Mouse (Mus musculus): ENCODE data around the gene Gtdc1. TPM values are rescaled to one million over a fixed set of nuclear protein-coding genes. Genes with fewer than 3 reads are reported as not detected.
A peak's percentile ranks its signal among the peaks of the same experiment; 100 is the strongest.

Gene Gtdc1
- polyA plus RNA-seq, 1 experiment from 2014 or later, result 14.0 TPM

DNA sequence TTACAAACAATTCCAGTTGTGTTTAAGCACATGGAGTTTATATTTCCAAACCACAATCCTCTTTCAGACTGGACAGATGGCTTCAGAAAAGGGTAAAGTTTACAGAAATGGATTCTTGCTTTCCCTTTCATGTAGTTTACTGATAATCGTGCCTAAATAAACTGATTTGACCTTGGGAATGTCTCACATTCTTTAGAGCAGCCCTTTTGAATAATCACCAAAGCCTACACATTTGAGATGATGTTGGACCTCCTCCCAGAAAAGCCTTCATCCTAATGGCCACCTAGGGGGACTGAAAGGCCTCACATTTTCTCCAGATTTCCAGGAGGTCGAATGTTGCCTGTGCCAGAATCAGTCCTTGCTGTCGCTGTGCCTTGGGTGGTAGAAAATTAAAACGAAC is 227.2 kb downstream of the Gtdc1 start:
- WGBS, result 73% methylated on average over 4 of the region's 4 CpGs
- Histone ChIP-seq H3K9me3 (ENCODE audit: low read length) (no peaks in the 10 kb centered on the region), H3K27me3 (ENCODE audit: insufficient read depth, low read length) (no peaks in the 10 kb centered on the region), H3K4me3 (ENCODE audit: low read length) (no peak overlapping the region), H3K36me3 (ENCODE audit: insufficient read depth, low read length) (no peaks in the 10 kb centered on the region), H3K4me2 (replicated peaks; ENCODE audit: low read depth, low read length) (no peak overlapping the region), H3K27ac (ENCODE audit: low read length) (no peak overlapping the region), H3K4me1 (ENCODE audit: insufficient read depth, low read length) (no peaks in the 10 kb centered on the region), H3K9ac (replicated peaks; ENCODE audit: low read length) (no peak overlapping the region)
- no peak for ATAC-seq (ENCODE audit: low FRiP score, low TSS enrichment)

DNA sequence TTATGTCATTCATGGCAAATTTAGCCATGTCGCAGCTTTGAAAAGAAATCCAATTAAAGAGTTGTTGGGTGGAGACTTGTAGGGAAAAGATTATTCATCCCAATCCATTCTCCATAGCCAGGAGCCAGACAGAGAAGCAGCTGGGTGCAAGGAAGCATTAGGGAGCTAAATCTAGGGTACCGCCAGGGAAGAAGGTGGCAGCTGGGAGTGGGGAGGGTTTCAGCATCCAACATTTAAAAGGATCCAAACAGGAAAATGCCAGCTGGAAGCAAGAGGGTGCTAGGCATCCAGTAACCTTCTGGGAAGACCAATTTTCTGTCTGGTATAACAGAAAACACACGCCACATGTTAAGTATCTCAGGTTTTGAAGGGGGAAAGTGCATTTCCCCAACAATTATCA is 231.0 kb downstream of the Gtdc1 start:
- no peaks in the 10 kb centered on the region for H3K4me1 ChIP-seq (ENCODE audit: insufficient read depth, low read length)
- no peaks in the 10 kb centered on the region for H3K9me3 ChIP-seq (ENCODE audit: low read length)
- no peak overlapping the region for H3K4me2 ChIP-seq (replicated peaks; ENCODE audit: low read depth, low read length)
- WGBS, result 88% methylated on average over 3 of the region's 3 CpGs
- H3K36me3 ChIP-seq (ENCODE audit: insufficient read depth, low read length), result no peaks in the 10 kb centered on the region
- H3K9ac ChIP-seq (replicated peaks; ENCODE audit: low read length), result no peak overlapping the region
- H3K27me3 ChIP-seq (ENCODE audit: insufficient read depth, low read length), result no peaks in the 10 kb centered on the region
- H3K4me3 ChIP-seq (ENCODE audit: low read length), result no peak overlapping the region
- no peak overlapping the region for H3K27ac ChIP-seq (ENCODE audit: low read length)
- no peak for ATAC-seq (ENCODE audit: low FRiP score, low TSS enrichment)

DNA sequence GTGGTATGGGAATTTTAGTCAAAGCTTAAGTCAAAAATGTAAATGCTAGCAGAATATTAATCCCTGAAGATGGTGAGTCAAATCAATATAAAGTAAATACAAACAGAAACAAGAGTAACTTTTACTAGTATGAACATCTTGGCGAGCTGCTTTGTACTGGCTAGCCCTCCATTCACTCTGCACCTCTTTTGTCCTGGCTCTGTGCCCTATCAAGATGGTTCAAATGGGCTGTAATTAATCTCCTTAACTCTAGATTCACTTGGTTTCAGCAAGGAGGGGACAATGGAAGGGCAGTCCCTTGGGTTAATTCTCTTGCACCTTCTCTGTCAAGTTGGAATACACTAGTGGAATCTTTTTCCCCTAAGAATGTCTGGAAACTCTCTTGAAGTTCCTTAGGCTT is 233.6 kb downstream of the Gtdc1 start:
- no peaks in the 10 kb centered on the region for H3K27me3 ChIP-seq (ENCODE audit: insufficient read depth, low read length)
- no peaks in the 10 kb centered on the region for H3K9me3 ChIP-seq (ENCODE audit: low read length)
- no peaks in the 10 kb centered on the region for H3K4me1 ChIP-seq (ENCODE audit: insufficient read depth, low read length)
- no peak overlapping the region for H3K9ac ChIP-seq (replicated peaks; ENCODE audit: low read length)
- H3K4me2 ChIP-seq (replicated peaks; ENCODE audit: low read depth, low read length), result no peak overlapping the region
- no peak overlapping the region for H3K27ac ChIP-seq (ENCODE audit: low read length)
- 84% methylated on average over 1 of the region's 1 CpGs for WGBS
- H3K36me3 ChIP-seq (ENCODE audit: insufficient read depth, low read length), result no peaks in the 10 kb centered on the region
- no peak overlapping the region for H3K4me3 ChIP-seq (ENCODE audit: low read length)
- ATAC-seq (ENCODE audit: low FRiP score, low TSS enrichment), result no peak

DNA sequence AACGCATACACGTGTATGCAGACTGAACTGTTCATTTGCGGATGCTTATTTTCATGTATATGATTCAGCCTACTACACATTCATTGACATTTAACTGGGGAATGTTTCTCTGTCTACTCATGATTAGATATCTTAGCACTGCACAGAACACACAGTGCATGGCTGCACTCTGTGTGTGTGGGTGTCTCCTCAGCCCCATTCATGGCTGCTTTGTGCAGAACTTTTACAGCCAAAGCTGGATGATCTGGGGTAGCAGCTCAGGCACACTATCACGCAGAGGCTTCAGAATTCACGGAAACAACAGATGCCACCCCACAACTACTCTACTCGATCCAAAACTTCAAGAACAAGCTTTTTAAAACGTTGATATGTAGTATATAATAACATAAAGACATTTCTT is 263.4 kb downstream of the Gtdc1 start:
- 93% methylated on average over 7 of the region's 7 CpGs for WGBS

DNA sequence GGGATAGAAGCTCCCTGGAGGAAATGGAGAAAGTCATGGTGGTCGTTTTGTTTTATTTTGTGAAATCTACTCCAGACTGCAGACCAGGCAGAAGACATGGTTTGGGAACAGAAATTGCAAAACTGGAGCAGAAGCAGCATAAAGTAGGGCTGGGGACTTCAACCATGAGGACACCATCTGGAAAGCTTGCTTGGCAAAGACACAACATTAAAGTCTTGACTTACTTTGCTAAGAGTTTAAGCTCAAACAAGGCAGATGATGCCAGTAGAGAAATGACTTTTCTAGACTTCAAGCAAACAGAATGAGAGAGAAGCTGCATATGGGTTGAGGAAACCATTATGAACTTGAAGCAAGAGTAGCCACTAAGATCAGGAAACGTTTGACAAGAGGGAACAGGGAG is 267.6 kb downstream of the Gtdc1 start:
- no peak for ATAC-seq (ENCODE audit: low FRiP score, low TSS enrichment)
- Histone ChIP-seq H3K9ac (replicated peaks; ENCODE audit: low read length) (no peak overlapping the region), H3K9me3 (ENCODE audit: low read length) (no peaks in the 10 kb centered on the region), H3K4me1 (ENCODE audit: insufficient read depth, low read length) (no peaks in the 10 kb centered on the region), H3K4me2 (replicated peaks; ENCODE audit: low read depth, low read length) (no peak overlapping the region), H3K4me3 (ENCODE audit: low read length) (no peak overlapping the region), H3K27ac (ENCODE audit: low read length) (no peak overlapping the region), H3K36me3 (ENCODE audit: insufficient read depth, low read length) (no peaks in the 10 kb centered on the region), H3K27me3 (ENCODE audit: insufficient read depth, low read length) (no peaks in the 10 kb centered on the region)
- WGBS, result 70% methylated on average over 2 of the region's 2 CpGs

More for the DNA sequence above, 263.4 kb downstream of the Gtdc1 start:
- no peaks in the 10 kb centered on the region for H3K9me3 ChIP-seq (ENCODE audit: low read length)
- no peaks in the 10 kb centered on the region for H3K36me3 ChIP-seq (ENCODE audit: insufficient read depth, low read length)
- no peak overlapping the region for H3K9ac ChIP-seq (replicated peaks; ENCODE audit: low read length)
- H3K27ac ChIP-seq (ENCODE audit: low read length), result no peak overlapping the region
- H3K4me1 ChIP-seq (ENCODE audit: insufficient read depth, low read length), result no peaks in the 10 kb centered on the region
- ATAC-seq (ENCODE audit: low FRiP score, low TSS enrichment), result no peak
- no peaks in the 10 kb centered on the region for H3K27me3 ChIP-seq (ENCODE audit: insufficient read depth, low read length)
- H3K4me2 ChIP-seq (replicated peaks; ENCODE audit: low read depth, low read length), result no peak overlapping the region
- no peak overlapping the region for H3K4me3 ChIP-seq (ENCODE audit: low read length)

DNA sequence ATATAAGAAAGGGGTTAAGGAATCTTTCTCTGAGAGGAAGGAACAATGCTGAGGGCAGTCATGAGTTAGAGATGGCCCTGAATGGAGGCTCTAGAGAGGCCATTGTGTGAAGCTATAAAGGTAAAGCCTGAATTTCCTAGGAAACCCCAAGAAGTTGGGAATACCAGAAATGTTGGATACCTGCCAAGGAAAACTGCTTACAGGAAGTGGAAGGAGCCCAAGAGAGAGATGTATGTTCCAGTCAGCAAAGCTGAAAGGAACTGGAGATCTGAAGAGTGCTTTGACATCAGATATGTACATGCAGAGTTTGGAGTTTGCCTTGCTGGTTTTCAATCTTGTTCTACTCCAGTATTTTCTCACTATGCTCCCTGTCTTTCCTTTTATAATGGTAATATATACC is 268.4 kb downstream of the Gtdc1 start:
- Histone ChIP-seq H3K9ac (replicated peaks; ENCODE audit: low read length) (no peak overlapping the region), H3K27ac (ENCODE audit: low read length) (no peak overlapping the region), H3K9me3 (ENCODE audit: low read length) (no peaks in the 10 kb centered on the region), H3K4me1 (ENCODE audit: insufficient read depth, low read length) (no peaks in the 10 kb centered on the region), H3K36me3 (ENCODE audit: insufficient read depth, low read length) (no peaks in the 10 kb centered on the region), H3K27me3 (ENCODE audit: insufficient read depth, low read length) (no peaks in the 10 kb centered on the region), H3K4me2 (replicated peaks; ENCODE audit: low read depth, low read length) (no peak overlapping the region), H3K4me3 (ENCODE audit: low read length) (no peak overlapping the region)
- no peak for ATAC-seq (ENCODE audit: low FRiP score, low TSS enrichment)

DNA sequence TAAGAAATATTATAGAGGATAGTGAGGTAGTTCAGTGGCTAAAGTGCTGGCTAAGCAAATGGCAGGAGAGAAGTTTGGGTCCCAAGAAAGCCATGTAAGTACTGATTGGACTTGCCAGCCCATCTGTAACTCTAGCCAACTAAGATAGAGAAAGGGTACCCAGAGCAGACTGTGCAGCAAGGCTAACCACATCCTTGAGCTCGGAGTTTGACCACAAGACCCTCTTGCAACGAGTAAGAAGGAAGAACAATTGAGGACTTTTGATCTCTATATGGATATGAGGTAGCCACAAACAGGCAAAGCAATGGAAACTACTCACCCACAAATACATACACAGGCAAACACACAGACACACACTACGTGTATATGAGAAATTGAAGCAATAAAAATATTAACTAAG is 278.9 kb downstream of the Gtdc1 start:
- Histone ChIP-seq H3K4me1 (ENCODE audit: insufficient read depth, low read length) (no peaks in the 10 kb centered on the region), H3K4me3 (ENCODE audit: low read length) (no peak overlapping the region), H3K36me3 (ENCODE audit: insufficient read depth, low read length) (no peaks in the 10 kb centered on the region), H3K9ac (replicated peaks; ENCODE audit: low read length) (no peak overlapping the region), H3K4me2 (replicated peaks; ENCODE audit: low read depth, low read length) (no peak overlapping the region), H3K9me3 (ENCODE audit: low read length) (no peaks in the 10 kb centered on the region), H3K27ac (ENCODE audit: low read length) (no peak overlapping the region), H3K27me3 (ENCODE audit: insufficient read depth, low read length) (no peaks in the 10 kb centered on the region)
- WGBS, result 90% methylated on average over 3 of the region's 3 CpGs
- ATAC-seq (ENCODE audit: low FRiP score, low TSS enrichment), result no peak

DNA sequence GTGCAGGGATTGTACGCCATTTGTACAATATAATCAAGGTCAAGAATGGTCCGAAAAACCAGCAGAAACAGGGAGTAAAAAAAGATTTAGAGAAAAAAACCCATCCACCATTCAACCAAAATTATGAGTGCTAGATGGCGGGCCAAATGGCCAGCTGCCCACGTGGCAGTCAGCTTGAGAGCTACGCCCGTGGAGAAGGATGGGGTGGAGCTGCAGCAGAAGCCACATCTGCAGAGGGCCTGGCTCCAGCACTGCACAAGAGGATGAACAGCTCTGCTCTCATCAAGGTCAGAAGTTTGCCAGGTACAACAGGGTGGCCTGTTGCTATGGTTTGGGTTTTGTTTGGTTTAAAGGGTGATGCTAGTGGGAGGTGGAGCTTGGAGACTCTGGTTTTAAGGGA is 281.1 kb downstream of the Gtdc1 start:
- Histone ChIP-seq H3K27me3 (ENCODE audit: insufficient read depth, low read length) (no peaks in the 10 kb centered on the region), H3K4me3 (ENCODE audit: low read length) (no peak overlapping the region), H3K36me3 (ENCODE audit: insufficient read depth, low read length) (no peaks in the 10 kb centered on the region), H3K9me3 (ENCODE audit: low read length) (no peaks in the 10 kb centered on the region), H3K4me2 (replicated peaks; ENCODE audit: low read depth, low read length) (no peak overlapping the region), H3K27ac (ENCODE audit: low read length) (no peak overlapping the region), H3K9ac (replicated peaks; ENCODE audit: low read length) (no peak overlapping the region), H3K4me1 (ENCODE audit: insufficient read depth, low read length) (no peaks in the 10 kb centered on the region)
- ATAC-seq (ENCODE audit: low FRiP score, low TSS enrichment), result 0 out of 2 replicates have a peak, but pooled peaks have one; percentile 35
- 77% methylated on average over 6 of the region's 6 CpGs for WGBS

DNA sequence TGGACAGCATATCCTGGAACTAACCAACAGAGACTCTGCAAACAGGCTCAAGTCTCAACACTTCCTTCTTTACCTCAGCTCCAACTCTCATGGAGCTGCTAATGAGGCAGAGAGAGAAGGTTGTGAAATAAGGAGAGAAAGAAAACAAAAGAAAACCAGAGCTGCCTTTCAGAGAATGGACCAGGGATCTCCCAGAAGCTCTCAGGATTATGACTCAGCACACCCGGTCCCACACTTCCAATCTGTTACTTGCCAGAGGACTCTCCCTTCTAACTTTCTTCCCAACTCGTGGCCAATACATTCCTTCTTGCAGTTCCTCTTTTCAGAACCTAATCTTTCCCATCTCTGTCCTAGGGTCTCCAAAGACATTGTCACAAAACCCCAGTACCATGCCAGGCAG is 288.1 kb downstream of the Gtdc1 start:
- Histone ChIP-seq H3K9me3 (ENCODE audit: low read length) (no peaks in the 10 kb centered on the region), H3K4me1 (ENCODE audit: insufficient read depth, low read length) (no peaks in the 10 kb centered on the region), H3K27me3 (ENCODE audit: insufficient read depth, low read length) (no peaks in the 10 kb centered on the region), H3K4me3 (ENCODE audit: low read length) (no peak overlapping the region), H3K36me3 (ENCODE audit: insufficient read depth, low read length) (no peaks in the 10 kb centered on the region), H3K4me2 (replicated peaks; ENCODE audit: low read depth, low read length) (no peak overlapping the region), H3K27ac (ENCODE audit: low read length) (no peak overlapping the region), H3K9ac (replicated peaks; ENCODE audit: low read length) (no peak overlapping the region)
- ATAC-seq (ENCODE audit: low FRiP score, low TSS enrichment), result no peak
- 38% methylated on average over 2 of the region's 2 CpGs for WGBS

DNA sequence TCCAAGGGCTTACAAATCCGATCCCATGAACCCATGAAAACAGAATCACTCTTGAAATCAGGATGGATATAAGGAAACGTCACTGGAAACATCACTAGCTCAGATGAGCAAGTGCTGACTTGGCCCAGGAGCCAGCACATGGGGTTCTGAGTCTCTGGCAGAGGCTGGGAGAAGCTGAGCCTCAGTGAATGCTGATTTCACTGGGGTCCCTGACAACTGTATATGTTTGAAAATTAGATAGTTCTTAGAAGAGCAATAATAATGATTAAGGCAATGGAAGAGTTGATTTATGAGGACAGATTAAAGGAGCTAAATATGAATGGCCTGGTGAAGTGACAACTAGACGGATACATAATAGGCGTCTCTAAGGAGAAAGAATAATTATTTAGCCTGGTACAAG is 289.3 kb downstream of the Gtdc1 start:
- no peaks in the 10 kb centered on the region for H3K27me3 ChIP-seq (ENCODE audit: insufficient read depth, low read length)
- no peak overlapping the region for H3K9ac ChIP-seq (replicated peaks; ENCODE audit: low read length)
- no peak overlapping the region for H3K27ac ChIP-seq (ENCODE audit: low read length)
- H3K4me2 ChIP-seq (replicated peaks; ENCODE audit: low read depth, low read length), result no peak overlapping the region
- H3K36me3 ChIP-seq (ENCODE audit: insufficient read depth, low read length), result no peaks in the 10 kb centered on the region
- ATAC-seq (ENCODE audit: low FRiP score, low TSS enrichment), result no peak
- no peaks in the 10 kb centered on the region for H3K4me1 ChIP-seq (ENCODE audit: insufficient read depth, low read length)
- 88% methylated on average over 4 of the region's 4 CpGs for WGBS
- no peak overlapping the region for H3K4me3 ChIP-seq (ENCODE audit: low read length)
- no peaks in the 10 kb centered on the region for H3K9me3 ChIP-seq (ENCODE audit: low read length)

DNA sequence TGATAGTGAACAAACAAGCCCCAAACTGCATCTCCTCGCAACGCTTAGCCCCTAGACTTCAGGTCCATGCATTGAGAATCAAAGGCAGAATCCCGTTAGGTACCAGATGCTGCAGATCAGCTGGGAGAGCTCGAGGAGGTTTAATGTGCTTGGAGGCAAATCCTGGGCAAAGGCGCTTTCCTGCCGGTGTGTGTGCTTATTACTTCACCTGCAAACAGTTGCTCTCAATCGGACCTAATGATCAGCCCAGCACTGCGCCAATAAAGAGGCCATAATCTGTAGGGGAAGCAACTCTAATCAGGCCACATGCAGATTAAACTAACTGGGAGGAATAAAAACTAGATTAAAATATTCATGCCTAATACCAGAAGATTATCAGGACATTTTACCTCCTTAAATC is 293.5 kb downstream of the Gtdc1 start:
- Histone ChIP-seq H3K36me3 (ENCODE audit: insufficient read depth, low read length) (no peaks in the 10 kb centered on the region), H3K4me3 (ENCODE audit: low read length) (no peak overlapping the region), H3K27me3 (ENCODE audit: insufficient read depth, low read length) (no peaks in the 10 kb centered on the region), H3K4me1 (ENCODE audit: insufficient read depth, low read length) (no peaks in the 10 kb centered on the region), H3K9me3 (ENCODE audit: low read length) (no peaks in the 10 kb centered on the region), H3K9ac (replicated peaks; ENCODE audit: low read length) (no peak overlapping the region), H3K27ac (ENCODE audit: low read length) (no peak overlapping the region), H3K4me2 (replicated peaks; ENCODE audit: low read depth, low read length) (no peak overlapping the region)
- ATAC-seq (ENCODE audit: low FRiP score, low TSS enrichment), result no peak
- 80% methylated on average over 8 of the region's 8 CpGs for WGBS

Data from kidney, embryonic 16.5 days (tissue).